Mouse (Mus musculus): ENCODE results near the gene Gm21903.
"Not testable (repeated sequence)": the region's sequence is repeated elsewhere in the genome, so short reads cannot be mapped to it uniquely, and the experiment has no call there.

Gm21903 gene

DNA sequence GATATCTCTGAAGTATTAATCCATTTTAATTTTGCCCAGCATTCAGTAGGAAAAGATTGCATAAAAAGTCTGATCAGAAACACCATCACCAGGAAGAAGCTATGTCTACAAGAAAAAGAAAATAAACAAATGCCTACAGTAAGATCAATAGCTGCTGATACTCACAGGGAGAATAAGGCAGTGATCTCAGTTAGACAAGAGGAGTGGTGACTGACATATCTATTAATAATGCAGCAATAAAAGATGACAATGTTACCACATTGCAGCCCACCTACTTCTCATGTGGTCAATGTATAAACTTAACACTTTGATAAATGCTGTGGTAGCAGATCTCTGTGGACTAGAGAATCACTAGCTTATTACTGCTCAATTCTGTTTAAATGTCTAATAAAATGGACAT is at the start of gene Gm21903:
Gm21903 (minus strand) TSS at position 101 of the 400 bp plus-strand sequence.
- DNase-seq (ENCODE audit: inconsistent age in 2 of 2, low spot score in 1 of 2): no peak

DNA sequence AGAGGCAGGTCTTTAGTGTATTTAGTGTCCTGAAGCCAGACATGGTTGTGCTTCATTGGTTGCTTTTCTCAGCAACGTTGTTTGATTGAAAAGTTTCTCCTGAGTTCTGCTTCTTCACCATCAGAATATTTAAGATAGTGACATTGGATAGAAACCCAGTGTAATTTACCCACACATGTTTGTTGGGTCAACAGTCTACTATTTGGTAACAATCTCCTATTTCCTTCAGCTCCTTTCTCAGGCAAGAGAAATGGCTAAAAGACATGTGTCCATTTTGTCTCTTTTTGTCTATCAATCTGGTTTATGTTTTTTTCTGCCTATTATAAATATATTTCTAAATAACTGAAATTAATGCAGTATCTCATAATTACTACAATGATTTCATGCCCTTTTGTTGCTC is 33.8 kb upstream of the Gm21903 start, which contains the start of gene Esp23:
Esp23 (minus strand) TSS at position 101 of the 400 bp plus-strand sequence.
- DNase-seq (ENCODE audit: inconsistent age in 2 of 2, low spot score in 1 of 2): no peak

GRCm38 (mm10) chr17:39063641-39064040 is 20.5 kb upstream of the Gm21903 start:
- DNase-seq (ENCODE audit: inconsistent age in 2 of 2, low spot score in 1 of 2): no peak

DNA sequence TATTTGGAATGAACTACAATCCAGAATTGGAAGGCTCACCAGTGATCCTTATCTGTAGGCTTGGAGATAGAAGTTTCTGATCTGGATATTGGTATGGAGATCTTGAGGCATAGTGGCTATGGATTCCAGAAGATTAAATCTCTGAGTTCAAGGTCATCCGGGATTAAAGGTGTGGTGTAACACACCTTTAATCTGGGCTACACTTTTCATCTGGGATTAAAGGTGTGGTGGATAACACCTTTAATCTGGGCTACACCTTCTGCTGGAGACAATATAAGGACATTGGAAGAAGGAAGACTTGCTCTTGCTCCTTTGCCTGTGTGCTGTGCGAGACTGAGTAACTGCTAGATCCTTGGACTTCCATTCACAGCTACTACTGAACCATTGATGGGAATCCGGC is 6.7 kb downstream of the Gm21903 start, which contains the start of gene Esp24:
Esp24 (plus strand) TSS at position 301 of the 400 bp plus-strand sequence.
- not testable (repeated sequence) for DNase-seq (ENCODE audit: inconsistent age in 2 of 2, low spot score in 1 of 2)

DNA sequence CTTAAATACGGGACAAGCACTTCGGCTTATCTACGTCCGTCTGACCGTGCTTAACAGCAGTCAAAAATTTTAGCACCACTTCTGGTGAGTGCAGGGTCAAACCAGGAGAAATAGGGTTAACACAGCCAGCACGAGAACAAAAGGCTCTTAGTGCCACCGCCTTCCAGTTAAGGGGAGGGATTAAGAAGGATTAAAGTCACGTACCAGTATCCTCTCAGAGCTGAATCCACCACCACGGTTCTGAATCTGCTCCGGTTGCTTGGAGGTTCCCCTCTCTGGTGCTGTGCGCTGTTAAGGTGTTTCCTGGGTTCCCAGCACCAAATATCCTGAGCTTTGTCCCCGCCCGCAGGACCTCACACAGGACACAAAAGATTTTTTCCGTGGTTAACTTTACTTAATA is 26.0 kb downstream of the Gm21903 start:
- DNase-seq (ENCODE audit: inconsistent age in 2 of 2, low spot score in 1 of 2): no peak

DNA sequence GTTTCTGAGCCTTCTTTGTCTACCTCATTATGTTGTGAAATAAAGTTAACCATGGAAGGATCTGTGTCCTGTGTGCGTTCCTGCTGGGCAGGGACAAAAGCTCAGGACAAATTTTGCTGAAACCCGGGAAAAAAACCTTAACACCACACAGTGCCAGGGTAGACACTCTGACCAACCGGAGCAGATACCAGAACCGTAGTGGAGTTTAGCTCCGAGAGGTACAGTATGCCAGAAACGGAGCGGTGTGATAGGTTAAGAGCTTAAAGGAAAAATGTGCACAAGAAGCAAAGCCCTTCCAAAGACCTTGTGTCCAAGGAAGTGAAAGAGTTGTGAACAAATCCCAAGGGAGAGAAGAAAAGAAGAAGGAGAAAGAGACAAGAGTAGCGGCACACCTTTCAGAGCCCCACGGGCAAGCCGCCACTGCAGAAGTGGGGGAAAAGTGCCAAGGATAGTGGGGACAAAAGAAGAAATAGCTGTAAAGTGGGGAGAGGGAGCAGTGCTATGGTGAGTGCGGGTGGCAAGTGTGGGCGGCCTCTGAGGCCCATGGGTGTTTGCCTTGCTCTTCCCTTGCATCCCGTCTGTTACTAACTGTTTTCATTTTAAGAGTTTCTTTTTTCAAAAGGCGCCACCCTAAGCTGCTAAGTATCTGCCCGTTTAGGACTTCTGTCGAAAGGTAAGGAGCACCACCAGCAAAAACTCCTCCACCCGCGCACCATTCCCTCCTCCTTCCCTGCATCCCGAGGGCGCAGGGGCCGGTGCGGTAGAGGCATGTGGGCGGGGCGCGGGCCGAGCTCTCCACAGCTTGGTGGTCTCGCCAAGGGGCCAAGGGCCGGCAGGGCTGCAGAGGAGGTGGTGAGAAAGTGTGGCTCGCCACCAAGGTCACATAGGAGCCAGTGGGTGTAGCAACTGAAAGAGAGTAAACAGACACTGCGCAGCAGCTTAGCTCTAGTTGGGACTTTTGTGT is 32.2 kb downstream of the Gm21903 start:
- no peak for DNase-seq (ENCODE audit: inconsistent age in 2 of 2, low spot score in 1 of 2)

DNA sequence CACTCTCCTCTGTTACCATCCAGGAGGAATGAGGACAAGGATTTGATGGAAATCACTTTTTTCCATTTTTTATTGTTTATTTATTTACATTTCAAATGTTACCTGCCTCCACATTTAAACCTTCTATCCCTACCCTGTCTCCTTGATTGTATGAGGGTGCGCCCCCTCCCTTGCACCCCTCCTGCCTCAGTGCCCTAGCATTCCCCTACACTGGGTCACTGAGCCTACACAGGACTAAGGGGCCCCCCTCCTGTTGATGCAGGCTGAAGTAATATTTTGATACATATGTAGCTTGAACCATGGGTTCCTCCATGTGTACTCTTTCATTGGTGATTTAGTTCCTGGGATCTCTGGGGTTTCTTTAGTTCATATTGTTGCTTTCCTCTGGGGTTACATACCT is 33.3 kb downstream of the Gm21903 start:
- DNase-seq (ENCODE audit: inconsistent age in 2 of 2, low spot score in 1 of 2): no peak

Data from adrenal gland, adult (tissue).